Mouse (Mus musculus) adrenal gland, postnatal 10 days (tissue): ENCODE data around the gene Eaf2. TPM values are rescaled to one million over a fixed set of nuclear protein-coding genes. Genes with fewer than 3 reads are reported as not detected.
"Not testable (repeated sequence)": the region's sequence is repeated elsewhere in the genome, so short reads cannot be mapped to it uniquely, and the experiment has no call there.

Experiments used
- DNase-seq: peaks from one replicate; pipeline ENCODE4 v3.0.0; 2021; ENCODE audit warnings: mixed read lengths
- total RNA-seq, 2 experiments: library from RNA; stranded (reverse); gene quantifications; 2 replicates each; pipeline ENCODE4 v1.2.3; 2021

The Eaf2 gene
- total RNA-seq, 2 experiments from 2014 or later: 1.4 to 3.3 TPM

DNA sequence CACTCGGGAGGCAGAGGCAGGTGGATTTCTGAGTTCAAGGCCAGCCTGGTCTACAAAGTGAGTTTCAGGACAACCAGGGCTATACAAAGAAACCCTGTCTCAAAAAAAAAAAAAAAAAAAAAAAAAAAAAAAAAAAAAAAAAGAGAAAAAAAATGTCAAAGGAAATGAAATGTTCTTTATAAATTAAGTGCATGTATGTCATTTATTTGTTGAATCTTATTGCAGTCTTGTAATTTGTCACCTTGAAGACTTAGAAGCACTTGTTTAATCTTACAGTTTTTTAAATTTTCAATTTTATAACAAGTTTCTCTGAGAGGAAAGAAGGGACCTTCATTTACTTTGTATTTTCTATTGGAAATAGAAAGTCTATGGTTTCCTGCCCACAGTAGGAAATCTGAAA lies 27.9 kb downstream of the Eaf2 start:
- not testable (repeated sequence) for DNase-seq

DNA sequence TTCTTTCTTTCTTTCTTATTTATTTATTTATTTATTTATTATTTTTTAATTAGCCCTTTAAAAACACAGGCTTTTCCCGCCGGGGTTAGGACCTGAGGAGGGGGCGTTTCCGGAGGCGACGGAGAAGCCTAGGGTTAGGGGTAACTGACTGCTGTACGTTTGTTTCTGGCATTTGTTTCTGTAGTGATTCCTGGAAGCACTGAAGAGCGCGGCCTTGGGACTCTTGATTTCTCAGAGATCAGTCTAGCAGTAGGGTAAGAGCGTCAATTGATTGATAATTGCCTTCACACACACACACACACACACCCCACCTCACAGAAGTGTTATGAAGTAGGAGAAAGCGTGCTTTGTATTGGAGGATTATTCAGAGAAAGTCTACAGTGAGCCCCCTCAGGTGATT lies 46.0 kb downstream of the Eaf2 start:
- DNase-seq: peak; percentile 10

DNA sequence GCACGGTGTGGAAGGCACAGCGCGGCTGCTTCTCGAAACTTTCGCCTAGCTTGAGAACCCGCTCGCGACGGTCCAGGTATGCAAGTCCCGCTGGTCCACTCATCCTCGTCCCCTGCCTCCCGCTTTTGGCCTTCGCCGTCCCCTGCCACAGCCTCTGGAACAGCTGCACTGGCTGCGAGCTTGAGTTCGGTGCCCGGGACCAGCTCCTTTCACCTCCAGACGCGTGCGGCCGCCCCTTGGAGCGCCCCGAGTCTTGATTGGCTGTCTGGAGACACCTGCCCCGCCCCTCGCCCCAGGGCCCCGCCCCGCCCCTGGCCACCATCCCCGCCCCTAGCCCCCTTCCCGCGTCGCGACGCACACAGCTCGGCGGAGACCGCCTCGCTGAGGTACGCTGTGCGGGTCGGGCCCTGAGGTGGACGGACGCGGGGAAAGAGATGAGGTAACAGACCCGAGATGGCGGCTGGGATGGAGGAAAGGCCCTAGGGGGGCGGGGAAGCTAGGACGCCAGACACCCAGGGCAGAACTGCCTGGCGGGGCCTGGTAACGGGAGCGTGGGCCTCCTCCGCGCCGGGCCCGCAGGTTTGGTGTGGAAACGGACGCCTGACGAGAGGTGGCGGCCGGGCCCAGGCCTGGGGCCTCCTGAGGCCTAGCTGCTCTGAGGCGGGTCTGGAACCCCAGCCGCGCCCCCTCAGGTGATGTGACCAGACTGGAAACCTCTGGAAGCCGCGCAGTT lies 46.6 kb downstream of the Eaf2 start, which contains the start of gene Iqcb1:
TSS of gene Iqcb1 (plus strand) at position 332 of the 733 bp plus-strand sequence.
- peak; percentile 92 for DNase-seq

GRCm38 (mm10) chr16:36827611-36828053 lies 47.2 kb downstream of the Eaf2 start:
- DNase-seq: no peak

DNA sequence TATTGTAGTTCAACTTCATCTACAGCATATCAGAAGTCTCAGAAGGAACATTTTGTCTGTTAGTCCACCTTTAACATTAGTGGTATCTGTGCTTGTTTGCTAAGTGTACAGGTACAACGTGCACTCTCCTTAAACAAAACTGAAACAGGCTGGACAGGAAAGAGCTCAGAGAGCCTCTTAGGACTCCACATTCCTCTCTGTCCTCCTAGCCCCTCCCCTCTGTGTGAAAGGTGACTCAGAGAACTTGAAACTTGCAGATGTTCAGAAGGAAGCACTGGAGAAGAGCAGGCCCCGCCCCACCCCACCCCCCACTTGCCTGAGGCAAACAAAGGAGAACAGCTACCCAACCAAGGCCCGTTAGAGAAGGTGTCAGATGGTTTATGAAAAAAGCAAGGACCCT lies 53.3 kb downstream of the Eaf2 start:
- no peak for DNase-seq

- DNase-seq: no peak
Measured at GRCm38 (mm10) chr16:36820747-36821146, 54.1 kb downstream of the Eaf2 start.

DNA sequence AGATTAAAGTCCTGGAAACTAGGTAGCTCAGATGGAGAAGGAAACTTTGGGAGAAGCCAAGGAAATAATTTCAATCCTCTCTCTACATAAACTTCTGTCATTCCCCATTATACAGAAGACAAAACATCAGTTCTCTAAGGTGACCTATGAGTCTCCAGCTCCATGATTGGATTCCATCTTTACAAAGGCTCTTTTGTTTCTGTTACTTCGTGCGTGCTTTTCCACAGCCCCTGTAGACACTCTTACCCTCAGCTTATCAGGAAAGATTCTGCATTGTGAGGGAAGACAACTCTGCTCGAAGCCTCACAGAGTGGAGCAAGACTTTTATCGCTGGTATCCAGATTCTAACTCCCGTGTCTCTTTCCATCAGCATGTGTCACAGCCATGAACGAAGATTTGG lies 54.8 kb downstream of the Eaf2 start:
- no peak for DNase-seq

GRCm38 (mm10) chr16:36817321-36817926 lies 57.4 kb downstream of the Eaf2 start:
- peak; percentile 71 for DNase-seq

DNA sequence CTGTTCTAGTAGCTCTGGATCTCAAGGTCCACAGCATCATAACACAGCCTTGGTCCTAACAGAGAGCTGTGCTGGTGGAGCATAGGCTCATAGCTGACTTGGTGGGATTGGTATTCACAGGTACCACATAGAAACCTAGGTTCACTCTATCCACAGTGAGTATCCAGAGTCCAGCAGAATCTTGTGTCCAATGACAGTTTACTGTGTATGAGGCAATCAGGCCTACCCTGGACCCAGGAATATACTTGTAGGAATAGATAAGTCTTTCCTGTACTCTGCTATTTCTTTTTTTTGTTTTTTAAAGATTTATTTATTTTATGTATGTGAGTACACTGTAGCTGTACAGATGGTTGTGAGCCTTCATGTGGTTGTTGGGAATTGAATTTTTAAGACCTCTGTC lies 57.9 kb downstream of the Eaf2 start:
- no peak for DNase-seq

DNA sequence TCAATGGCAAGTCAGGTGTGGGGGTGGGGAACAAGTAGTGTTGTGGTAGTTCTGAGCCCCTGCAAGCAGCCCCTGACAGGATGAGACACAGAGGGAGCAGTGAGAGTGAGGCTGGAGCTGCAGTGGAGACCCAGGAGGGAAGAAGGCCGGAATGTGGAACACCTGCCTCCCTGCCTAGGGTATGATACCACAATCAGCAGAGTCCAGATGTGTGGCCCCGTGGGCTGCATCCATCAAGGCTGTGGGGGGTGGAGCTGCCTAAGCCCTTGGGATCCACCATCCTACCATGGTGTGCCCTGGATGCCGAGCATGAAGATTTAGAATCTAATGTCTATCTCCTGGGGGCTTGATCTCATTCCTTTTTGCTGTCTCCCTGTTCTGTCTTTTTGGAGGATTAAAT lies 61.1 kb downstream of the Eaf2 start:
- no peak for DNase-seq

DNA sequence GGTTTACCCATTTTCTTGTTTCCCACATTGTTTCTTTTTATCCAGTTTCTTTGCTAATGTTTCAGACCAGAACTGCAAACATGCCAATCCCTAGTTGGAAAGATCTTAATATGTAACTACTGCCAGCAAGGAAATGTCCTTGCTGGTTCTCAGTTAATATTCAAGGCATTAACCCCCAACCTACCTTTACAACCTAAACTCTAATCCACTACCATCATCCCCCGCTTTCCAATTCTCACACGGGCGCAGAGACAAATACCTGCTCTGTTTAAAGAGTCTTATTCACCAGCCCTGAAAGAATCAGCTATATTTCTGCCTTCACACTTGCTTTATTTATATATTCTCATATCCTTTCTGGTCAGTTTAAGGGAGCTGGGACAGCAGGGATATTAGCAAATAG lies 66.2 kb downstream of the Eaf2 start:
- no peak for DNase-seq

DNA sequence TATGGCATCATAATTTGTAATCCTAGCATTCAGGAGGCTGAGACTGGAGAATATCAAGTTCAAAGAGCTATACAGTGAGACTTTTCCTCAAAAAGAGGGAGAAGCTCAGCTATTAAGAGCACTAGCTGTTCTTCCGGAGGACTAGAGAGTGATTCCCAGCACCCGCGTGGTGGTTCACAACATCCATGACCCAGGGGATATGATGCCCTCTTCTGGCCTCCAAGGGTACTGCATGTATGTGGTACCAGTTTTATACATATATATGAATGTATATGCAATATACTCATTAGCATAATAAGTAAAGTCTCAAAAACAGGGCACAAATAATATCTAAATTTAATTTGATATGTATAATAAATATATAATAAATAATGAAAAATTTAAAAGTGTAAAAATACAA lies 72.4 kb downstream of the Eaf2 start:
- no peak for DNase-seq

- no peak for DNase-seq
Measured at GRCm38 (mm10) chr16:36798334-36798733, 76.5 kb downstream of the Eaf2 start.

DNA sequence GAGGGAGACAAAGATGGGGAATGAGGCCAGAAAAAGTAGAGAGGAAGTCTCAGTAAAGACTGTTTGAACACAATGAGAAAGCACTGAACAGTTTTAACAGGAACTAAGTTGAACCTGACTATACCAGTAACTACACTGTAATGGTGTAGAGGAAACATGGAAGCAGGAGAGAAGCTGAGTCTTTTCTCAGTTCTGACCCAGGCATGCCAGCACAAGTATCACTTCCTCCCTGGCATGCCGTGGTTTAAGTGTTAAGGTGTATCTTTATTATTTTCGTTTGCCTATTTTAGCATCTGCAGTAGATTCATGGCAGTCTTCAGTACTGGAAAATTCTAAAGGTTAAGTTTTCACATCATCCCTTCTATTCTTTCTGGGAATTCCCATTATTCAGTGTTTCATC lies 79.8 kb downstream of the Eaf2 start:
- DNase-seq: no peak

GRCm38 (mm10) chr16:36790166-36790565 lies 84.6 kb downstream of the Eaf2 start:
- no peak for DNase-seq

DNA sequence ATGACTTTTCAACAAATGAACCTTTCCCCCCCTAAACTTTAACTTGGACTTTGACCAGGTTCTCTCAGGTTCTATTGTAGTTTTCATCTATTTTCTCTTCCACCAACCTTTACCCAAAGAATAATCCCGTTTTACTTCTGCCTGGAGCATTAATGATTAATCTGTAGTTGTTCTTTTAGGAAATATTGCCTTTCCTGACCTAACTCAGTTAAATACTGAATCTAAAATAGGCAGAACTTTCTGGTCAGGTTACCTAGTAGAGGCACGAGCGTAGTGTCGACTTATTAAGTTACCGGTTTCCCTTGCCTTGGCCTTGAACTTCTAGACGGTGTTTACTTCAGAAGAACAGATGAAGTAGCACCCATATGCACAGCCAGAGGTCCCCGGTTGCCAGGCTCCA lies 88.3 kb downstream of the Eaf2 start:
- DNase-seq: no peak

- DNase-seq: peak; percentile 38
Measured at GRCm38 (mm10) chr16:36784594-36785313, 90.0 kb downstream of the Eaf2 start, which contains the start of gene Slc15a2. Gene Slc15a2 (minus strand): TSS chr16:36784962.

DNA sequence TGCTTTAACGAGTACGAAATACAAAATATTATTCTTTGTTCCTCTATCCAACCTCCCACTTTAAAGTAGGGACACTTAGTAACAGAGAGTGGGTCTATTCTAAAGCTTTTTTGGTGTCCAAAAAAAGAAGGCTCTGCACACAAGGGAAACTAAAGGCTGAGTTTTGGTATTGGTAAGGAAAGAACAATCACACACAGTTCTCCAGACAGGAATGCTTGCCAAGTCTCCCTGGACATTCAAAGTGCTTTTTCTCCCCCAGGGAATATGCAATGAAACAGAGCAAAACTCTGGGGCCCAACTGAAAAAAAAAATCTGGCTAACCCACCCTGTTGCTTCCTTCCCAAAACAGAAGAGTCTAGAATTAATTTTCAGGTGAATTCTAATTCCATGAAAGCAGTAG lies 90.7 kb downstream of the Eaf2 start:
- DNase-seq: peak; percentile 16

DNA sequence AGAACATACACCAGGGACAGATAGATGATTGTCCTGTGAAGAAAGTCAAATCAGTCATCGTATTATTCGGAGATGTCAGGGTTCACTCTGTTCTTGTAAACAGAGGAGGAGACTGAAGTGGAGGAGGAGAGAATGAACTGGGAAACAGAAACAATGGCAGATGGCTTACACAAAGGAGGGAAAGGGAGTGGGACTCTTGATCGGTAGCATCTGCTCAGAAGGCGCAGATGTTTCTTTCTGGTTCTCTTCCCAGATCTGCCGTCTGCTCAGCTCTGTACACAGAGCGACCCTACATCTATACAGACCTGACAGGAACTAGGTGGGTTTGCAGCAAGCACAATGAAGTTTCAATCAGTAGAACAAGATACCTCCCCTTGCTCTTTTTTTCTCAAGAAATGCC lies 99.1 kb downstream of the Eaf2 start:
- no peak for DNase-seq

GRCm38 (mm10) chr16:36772996-36773395 lies 101.8 kb downstream of the Eaf2 start:
- DNase-seq: no peak

GRCm38 (mm10) chr16:36771703-36772102 lies 103.1 kb downstream of the Eaf2 start:
- DNase-seq: no peak

- DNase-seq: no peak
Measured at GRCm38 (mm10) chr16:36771244-36771643, 103.6 kb downstream of the Eaf2 start.

GRCm38 (mm10) chr16:36770830-36771229 lies 104.0 kb downstream of the Eaf2 start:
- no peak for DNase-seq
